Mouse (Mus musculus) midbrain, postnatal 0 days (tissue): ENCODE measurements at regions not wholly inside any gene's neighbourhood (a gene's known extent, or its start where the extent isn't known, plus 50 kb on each side); places are given as distances from the start of the nearest gene placed in this dataset.

Experiments
- ATAC-seq: fragments of 200-750 bp; cut with Nextera tagmentation; 2 replicates; pipeline ENCODE4 v1.8.0; 2017; ENCODE audit warnings: moderate number of reproducible peaks, mild to moderate bottlenecking, moderate TSS enrichment, moderate library complexity; ENCODE audit not compliant: low FRiP score
- DNase-seq: peaks from one replicate; pipeline ENCODE4 v3.0.0-alpha.2; 2015; ENCODE audit warnings: low spot score
- H3K27ac ChIP-seq: fragments of 300-500 bp; sonication (generic); 2 replicates; pipeline ENCODE4 v1.5.1; 2014; ENCODE audit warnings: low read depth, mild to moderate bottlenecking, low read length, mixed read lengths
- H3K27me3 ChIP-seq: fragments of 300-500 bp; sonication (generic); 2 replicates; pipeline ENCODE4 v1.6.1; 2014; ENCODE audit warnings: low read length, control low read depth, mixed read lengths; ENCODE audit not compliant: insufficient read depth
- H3K36me3 ChIP-seq: fragments of 300-500 bp; sonication (generic); 2 replicates; pipeline ENCODE4 v1.6.1; 2014; ENCODE audit warnings: low read length, control low read depth, mixed read lengths; ENCODE audit not compliant: insufficient read depth
- H3K4me1 ChIP-seq: fragments of 300-500 bp; sonication (generic); 2 replicates; pipeline ENCODE4 v1.6.1; 2014; ENCODE audit warnings: mild to moderate bottlenecking, control low read depth, antibody characterized with exemption, low read length, mixed read lengths; ENCODE audit not compliant: insufficient read depth
- H3K4me2 ChIP-seq: fragments of 300-500 bp; sonication (generic); 2 replicates; pipeline ENCODE4 v1.6.1; 2014; ENCODE audit warnings: low read depth, mild to moderate bottlenecking, low read length, mixed read lengths; ENCODE audit not compliant: poor library complexity, severe bottlenecking
- H3K4me3 ChIP-seq: fragments of 300-500 bp; sonication (generic); 2 replicates; pipeline ENCODE4 v1.5.1; 2014; ENCODE audit warnings: low read depth, mild to moderate bottlenecking, low read length, moderate library complexity
- H3K9ac ChIP-seq: fragments of 300-500 bp; sonication (generic); replicated peaks from 2 replicates; pipeline ENCODE4 v1.6.1; 2014; ENCODE audit warnings: mild to moderate bottlenecking, low read length, moderate library complexity, mixed read lengths; ENCODE audit not compliant: poor library complexity, severe bottlenecking
- H3K9me3 ChIP-seq: fragments of 300-500 bp; sonication (generic); 2 replicates; pipeline ENCODE4 v1.6.1; 2016; ENCODE audit warnings: low read length, control low read depth
- CTCF ChIP-seq: IDR thresholded peaks from 2 replicates; pipeline ENCODE4 v1.5.1; 2016; ENCODE audit warnings: antibody characterized with exemption, mild to moderate bottlenecking
- WGBS: fragments of 180-500 bp; shearing (Covaris S2); extraction: QIAGEN DNeasy Blood & Tissue Kit; methylation state at CpG from one replicate; pipeline ENCODE4 v1.1.7; 2014; 5-methylcytosine and 5-hydroxymethylcytosine counted together

DNA sequence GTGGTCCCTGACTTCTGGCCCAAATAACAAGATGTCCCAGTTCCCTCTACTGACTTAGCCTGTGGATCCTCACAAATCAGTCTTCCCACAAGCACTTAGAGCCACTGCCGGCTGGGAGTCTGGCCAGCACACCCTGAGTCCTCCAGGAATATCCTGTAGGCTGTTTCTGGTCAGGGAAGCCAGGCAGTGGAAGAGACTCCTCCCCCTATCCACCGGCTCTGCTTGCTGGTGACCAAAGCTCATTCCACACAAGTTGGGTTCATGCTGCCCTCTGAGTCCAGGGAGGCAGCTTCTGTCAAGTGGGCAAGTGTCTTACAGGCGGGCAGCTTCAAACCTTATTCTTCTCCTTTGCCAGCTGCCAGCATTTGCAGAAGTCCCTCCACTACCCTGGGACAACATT, 252.1 kb downstream of the Ptpru start:
- Histone ChIP-seq H3K36me3 (no peaks in the 10 kb centered on the region), H3K27ac (no peak overlapping the region), H3K9ac (no peak overlapping the region), H3K27me3 (no peaks in the 10 kb centered on the region), H3K4me1 (no peaks in the 10 kb centered on the region), H3K4me3 (no peak overlapping the region), H3K4me2 (no peak overlapping the region), H3K9me3 (no peaks in the 10 kb centered on the region)
- WGBS = 70% methylated on average over 3 of the region's 3 CpGs
- DNase-seq = no peak
- no peak for TF ChIP-seq CTCF
- ATAC-seq = no peak

DNA sequence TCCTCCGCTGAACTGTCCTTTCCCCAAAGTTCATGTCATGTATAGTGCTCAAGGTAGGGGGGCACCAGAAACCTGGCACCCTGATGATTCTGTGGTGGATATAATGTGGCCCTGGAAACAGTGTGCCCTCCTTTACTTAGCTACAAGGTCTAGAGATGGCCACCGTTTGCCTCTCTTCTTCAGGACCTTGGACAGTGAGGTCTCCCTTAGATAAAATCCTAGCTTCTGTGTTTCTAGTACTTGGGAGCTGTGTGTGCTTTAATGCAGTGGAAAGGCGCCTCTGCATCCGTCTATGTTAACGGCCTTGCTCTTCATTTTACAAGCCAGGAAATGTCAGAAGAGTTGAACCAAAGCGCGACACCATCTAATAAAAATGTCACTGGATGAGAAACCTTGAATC, 250.6 kb downstream of the Ptpru start:
- DNase-seq = no peak
- no peak overlapping the region for H3K27ac ChIP-seq
- H3K4me1 ChIP-seq = no peaks in the 10 kb centered on the region
- H3K27me3 ChIP-seq = no peaks in the 10 kb centered on the region
- H3K4me3 ChIP-seq = no peak overlapping the region
- H3K36me3 ChIP-seq = no peaks in the 10 kb centered on the region
- 64% methylated on average over 7 of the region's 7 CpGs for WGBS
- no peak for ATAC-seq
- TF ChIP-seq CTCF = no peak
- no peak overlapping the region for H3K9ac ChIP-seq
- no peak overlapping the region for H3K4me2 ChIP-seq
- no peaks in the 10 kb centered on the region for H3K9me3 ChIP-seq

- H3K4me2 ChIP-seq = no peak overlapping the region
Observed at GRCm38 (mm10) chr4:131590136-131590535, 248.0 kb downstream of the Ptpru start.

GRCm38 (mm10) chr4:131591456-131591855, 246.6 kb downstream of the Ptpru start:
- H3K4me2 ChIP-seq = no peak overlapping the region
- TF ChIP-seq CTCF = no peak
- no peak overlapping the region for H3K9ac ChIP-seq
- no peak overlapping the region for H3K27ac ChIP-seq
- ATAC-seq (no peak), DNase-seq (no peak)
- 88% methylated on average over 5 of the region's 5 CpGs for WGBS
- H3K27me3 ChIP-seq = no peaks in the 10 kb centered on the region
- H3K36me3 ChIP-seq = no peaks in the 10 kb centered on the region
- H3K4me1 ChIP-seq = no peaks in the 10 kb centered on the region
- no peak overlapping the region for H3K4me3 ChIP-seq
- H3K9me3 ChIP-seq = no peaks in the 10 kb centered on the region

More at GRCm38 (mm10) chr4:131590136-131590535, 248.0 kb downstream of the Ptpru start:
- no peaks in the 10 kb centered on the region for H3K9me3 ChIP-seq
- peak; percentile 35 for DNase-seq
- no peak overlapping the region for H3K27ac ChIP-seq
- H3K4me3 ChIP-seq = no peak overlapping the region
- no peak for ATAC-seq
- H3K36me3 ChIP-seq = no peaks in the 10 kb centered on the region
- H3K4me1 ChIP-seq = no peaks in the 10 kb centered on the region
- TF ChIP-seq CTCF = no peak
- WGBS = 56% methylated on average over 4 of the region's 4 CpGs
- no peaks in the 10 kb centered on the region for H3K27me3 ChIP-seq
- H3K9ac ChIP-seq = no peak overlapping the region

GRCm38 (mm10) chr4:131597996-131598395, 240.1 kb downstream of the Ptpru start:
- Histone ChIP-seq H3K27ac (no peak overlapping the region), H3K4me1 (no peaks in the 10 kb centered on the region), H3K9me3 (no peaks in the 10 kb centered on the region), H3K4me2 (no peak overlapping the region), H3K27me3 (no peaks in the 10 kb centered on the region), H3K4me3 (no peak overlapping the region), H3K36me3 (no peaks in the 10 kb centered on the region), H3K9ac (no peak overlapping the region)
- TF ChIP-seq CTCF = no peak
- ATAC-seq (no peak), DNase-seq (no peak)
- WGBS = 92% methylated on average over 10 of the region's 10 CpGs

- 77% methylated on average over 8 of the region's 8 CpGs for WGBS
- Histone ChIP-seq H3K4me3 (no peak overlapping the region), H3K36me3 (no peaks in the 10 kb centered on the region), H3K4me2 (no peak overlapping the region), H3K27me3 (no peaks in the 10 kb centered on the region), H3K27ac (no peak overlapping the region), H3K9me3 (no peaks in the 10 kb centered on the region), H3K4me1 (no peaks in the 10 kb centered on the region), H3K9ac (no peak overlapping the region)
- DNase-seq (no peak), ATAC-seq (no peak)
- TF ChIP-seq CTCF = no peak
Observed at GRCm38 (mm10) chr4:131614434-131614833, 223.7 kb downstream of the Ptpru start.
